Mouse (Mus musculus) hindbrain, embryonic 13.5 days (tissue): ENCODE measurements around the gene Pth1r. TPM values are rescaled to one million over a fixed set of nuclear protein-coding genes. Genes with fewer than 3 reads are reported as not detected.
A peak's percentile ranks its signal among the peaks of the same experiment; 100 is the strongest.

ENCODE experiments used
- ATAC-seq: fragments of 200-750 bp; cut with Nextera tagmentation; 2 replicates; pipeline ENCODE4 v1.8.0; 2017; ENCODE audit warnings: moderate TSS enrichment; ENCODE audit not compliant: low FRiP score
- H3K27ac ChIP-seq: fragments of 300-500 bp; sonication (generic); 2 replicates; pipeline ENCODE4 v1.5.1; 2015; ENCODE audit warnings: inconsistent platforms, mild to moderate bottlenecking, moderate library complexity
- H3K27me3 ChIP-seq: fragments of 300-500 bp; sonication (generic); 2 replicates; pipeline ENCODE4 v1.6.1; 2015; ENCODE audit warnings: mild to moderate bottlenecking, inconsistent platforms
- H3K36me3 ChIP-seq: fragments of 300-500 bp; sonication (generic); 2 replicates; pipeline ENCODE4 v1.6.1; 2015; ENCODE audit warnings: mild to moderate bottlenecking, inconsistent platforms
- H3K4me1 ChIP-seq: fragments of 300-500 bp; sonication (generic); replicated peaks from 2 replicates; pipeline ENCODE4 v1.6.1; 2015; ENCODE audit warnings: inconsistent platforms
- H3K4me2 ChIP-seq: fragments of 300-500 bp; sonication (generic); 2 replicates; pipeline ENCODE4 v1.6.1; 2015; ENCODE audit warnings: inconsistent platforms, mild to moderate bottlenecking, moderate library complexity
- H3K4me3 ChIP-seq: fragments of 300-500 bp; sonication (generic); 2 replicates; pipeline ENCODE4 v1.5.1; 2015; ENCODE audit warnings: mild to moderate bottlenecking, inconsistent platforms
- H3K9ac ChIP-seq: fragments of 300-500 bp; sonication (generic); 2 replicates; pipeline ENCODE4 v1.6.1; 2015; ENCODE audit warnings: mild to moderate bottlenecking, inconsistent platforms
- H3K9me3 ChIP-seq: fragments of 300-500 bp; sonication (generic); 2 replicates; pipeline ENCODE4 v1.6.1; 2016; ENCODE audit warnings: inconsistent platforms
- WGBS: fragments of 180-500 bp; shearing (Covaris S2); methylation state at CpG from one replicate; pipeline ENCODE4 v1.1.7; 2015; 5-methylcytosine and 5-hydroxymethylcytosine counted together
- polyA plus RNA-seq: library from polyadenylated mRNA; unstranded; fragments of >200 nt; fragmentation: Nextera tagmentation; extraction: Ambion mirVana; gene quantifications from 2 replicates; pipeline ENCODE4 v1.2.1, GENCODE M21; 2015

The Pth1r gene
- polyA plus RNA-seq, 1 experiment from 2014 or later = 13.7 TPM

GRCm38 (mm10) chr9:110672462-110673106 lies 74.4 kb downstream of the Pth1r start:
- WGBS = 63% methylated on average over 7 of the region's 7 CpGs
- H3K4me2 ChIP-seq = no peak overlapping the region
- H3K27ac ChIP-seq = peak overlapping the region; percentile 30; the same call in 1 of the 2 replicates
- H3K9me3 ChIP-seq = no peaks in the 10 kb centered on the region
- H3K27me3 ChIP-seq = no peaks in the 10 kb centered on the region
- 0 out of 2 replicates have a peak, but pooled peaks have one; percentile 28 for ATAC-seq
- no peak overlapping the region for H3K4me3 ChIP-seq
- peak overlapping the region; percentile 55; the same call in 1 of the 2 replicates for H3K9ac ChIP-seq
- no peaks in the 10 kb centered on the region for H3K36me3 ChIP-seq
- peaks cover 23% of the 10 kb centered on the region for H3K4me1 ChIP-seq

Other genes with a start within 250 kb of the Pth1r start
- 37.9 and 40.3 TPM in 2 replicates for gene Setd2, start 214.5 kb downstream of the Pth1r start, polyA plus RNA-seq
- 34.9 and 38.0 TPM in 2 replicates for gene Nradd, start 122.7 kb downstream of the Pth1r start, polyA plus RNA-seq
- gene Nbeal2, start 93.0 kb downstream of the Pth1r start, polyA plus RNA-seq = 2.4 TPM in 2 replicates
- 122 TPM in 2 replicates for gene Ccdc12, start 90.6 kb downstream of the Pth1r start, polyA plus RNA-seq
- 1.4 and 3.8 TPM in 2 replicates for gene Myl3, start 5.3 kb downstream of the Pth1r start, polyA plus RNA-seq
- not detected in 2 replicates for gene Prss42, start 51.0 kb upstream of the Pth1r start, polyA plus RNA-seq
- gene Prss44, start 66.8 kb upstream of the Pth1r start, polyA plus RNA-seq = not detected in 2 replicates
- gene Prss43, start 79.5 kb upstream of the Pth1r start, polyA plus RNA-seq = not detected in 2 replicates
- not detected in 2 replicates for gene Prss45, start 87.4 kb upstream of the Pth1r start, polyA plus RNA-seq
- not detected in 2 replicates for gene Prss46, start 97.4 kb upstream of the Pth1r start, polyA plus RNA-seq
- gene Prss50, start 110.8 kb upstream of the Pth1r start, polyA plus RNA-seq = 0.18 and 0.19 TPM in 2 replicates
- gene Als2cl, start 132.7 kb upstream of the Pth1r start, polyA plus RNA-seq = 0.90 and 1.5 TPM in 2 replicates
- gene Tmie, start 133.0 kb upstream of the Pth1r start, polyA plus RNA-seq = 1.2 and 1.4 TPM in 2 replicates
- not detected in 2 replicates for gene Fam240a, start 169.7 kb upstream of the Pth1r start, polyA plus RNA-seq
- 0.18 and 0.19 TPM in 2 replicates for gene Tdgf1, start 199.0 kb upstream of the Pth1r start, polyA plus RNA-seq
- 0.56 and 0.96 TPM in 2 replicates for gene Lrrc2, start 204.4 kb upstream of the Pth1r start, polyA plus RNA-seq
- not detected in 2 replicates for gene Rtp3, start 243.4 kb upstream of the Pth1r start, polyA plus RNA-seq